Mouse (Mus musculus): Measurements from ENCODE around the gene Col9a1. TPM values are rescaled to one million over a fixed set of nuclear protein-coding genes. Genes with fewer than 3 reads are reported as not detected.
A peak's percentile ranks its signal among the peaks of the same experiment; 100 is the strongest.

Col9a1 gene
- polyA plus RNA-seq, 1 experiment from 2014 or later, result 1.8 TPM

- no peak overlapping the region for H3K4me3 ChIP-seq (ENCODE audit: low read depth, low read length)
- H3K4me1 ChIP-seq (ENCODE audit: control insufficient read depth, insufficient read depth, low read length), result no peaks in the 10 kb centered on the region
- H3K27me3 ChIP-seq (ENCODE audit: control insufficient read depth, insufficient read depth, low read depth, low read length), result no peaks in the 10 kb centered on the region
- WGBS, result 3% methylated on average over 4 of the region's 4 CpGs
- peak; percentile 78; the same call in 1 of the 2 replicates for ATAC-seq
- no peak overlapping the region for H3K9ac ChIP-seq (ENCODE audit: low read depth, low read length)
- H3K9me3 ChIP-seq (replicated peaks; ENCODE audit: control insufficient read depth, low read length, poor library complexity, severe bottlenecking), result no peaks in the 10 kb centered on the region
- no peak overlapping the region for H3K27ac ChIP-seq (ENCODE audit: low read length)
- H3K4me2 ChIP-seq (ENCODE audit: low read length), result no peak overlapping the region
- H3K36me3 ChIP-seq (ENCODE audit: control insufficient read depth, insufficient read depth, low read length), result no peaks in the 10 kb centered on the region
Measured at GRCm38 (mm10) chr1:24171205-24171866, 6.1 kb upstream of the Col9a1 start.

DNA sequence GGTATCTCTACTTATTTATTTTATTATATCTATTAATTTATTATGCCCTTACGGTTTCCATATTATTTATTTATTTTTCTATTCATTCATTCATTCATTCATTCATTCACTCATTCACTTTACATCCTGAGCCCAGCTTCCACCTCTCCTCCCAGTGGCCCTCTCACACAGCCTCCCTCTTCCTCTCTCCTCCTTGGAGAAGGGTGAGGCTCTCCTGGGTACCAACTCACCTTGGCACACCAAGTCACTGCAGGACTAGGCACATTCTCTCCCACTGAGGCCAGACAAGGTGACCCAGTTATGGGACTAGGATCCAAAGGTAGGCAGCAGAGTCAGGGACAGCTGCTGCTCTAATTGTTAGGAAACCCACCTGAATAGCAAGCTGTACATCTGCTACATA lies 5.5 kb upstream of the Col9a1 start:
- Histone ChIP-seq H3K4me3 (ENCODE audit: low read depth, low read length) (no peak overlapping the region), H3K9ac (ENCODE audit: low read depth, low read length) (no peak overlapping the region), H3K36me3 (ENCODE audit: control insufficient read depth, insufficient read depth, low read length) (no peaks in the 10 kb centered on the region), H3K4me2 (ENCODE audit: low read length) (no peak overlapping the region), H3K4me1 (ENCODE audit: control insufficient read depth, insufficient read depth, low read length) (no peaks in the 10 kb centered on the region), H3K27ac (ENCODE audit: low read length) (no peak overlapping the region), H3K9me3 (replicated peaks; ENCODE audit: control insufficient read depth, low read length, poor library complexity, severe bottlenecking) (no peaks in the 10 kb centered on the region), H3K27me3 (ENCODE audit: control insufficient read depth, insufficient read depth, low read depth, low read length) (no peaks in the 10 kb centered on the region)
- 42% methylated on average over 1 of the region's 1 CpGs for WGBS
- ATAC-seq, result peak; percentile 50; the same call in 1 of the 2 replicates

GRCm38 (mm10) chr1:24172656-24173055 lies 4.8 kb upstream of the Col9a1 start:
- 44% methylated on average over 3 of the region's 3 CpGs for WGBS
- no peak overlapping the region for H3K9ac ChIP-seq (ENCODE audit: low read depth, low read length)
- H3K9me3 ChIP-seq (replicated peaks; ENCODE audit: control insufficient read depth, low read length, poor library complexity, severe bottlenecking), result no peaks in the 10 kb centered on the region
- ATAC-seq, result no peak
- no peak overlapping the region for H3K27ac ChIP-seq (ENCODE audit: low read length)
- H3K4me1 ChIP-seq (ENCODE audit: control insufficient read depth, insufficient read depth, low read length), result no peaks in the 10 kb centered on the region
- H3K4me3 ChIP-seq (ENCODE audit: low read depth, low read length), result no peak overlapping the region
- no peaks in the 10 kb centered on the region for H3K27me3 ChIP-seq (ENCODE audit: control insufficient read depth, insufficient read depth, low read depth, low read length)
- H3K36me3 ChIP-seq (ENCODE audit: control insufficient read depth, insufficient read depth, low read length), result no peaks in the 10 kb centered on the region
- no peak overlapping the region for H3K4me2 ChIP-seq (ENCODE audit: low read length)

- no peaks in the 10 kb centered on the region for H3K36me3 ChIP-seq (ENCODE audit: control insufficient read depth, insufficient read depth, low read length)
- H3K9me3 ChIP-seq (replicated peaks; ENCODE audit: control insufficient read depth, low read length, poor library complexity, severe bottlenecking), result no peaks in the 10 kb centered on the region
- H3K27me3 ChIP-seq (ENCODE audit: control insufficient read depth, insufficient read depth, low read depth, low read length), result no peaks in the 10 kb centered on the region
- WGBS, result 67% methylated on average over 3 of the region's 3 CpGs
- no peak overlapping the region for H3K9ac ChIP-seq (ENCODE audit: low read depth, low read length)
- H3K4me3 ChIP-seq (ENCODE audit: low read depth, low read length), result no peak overlapping the region
- no peak overlapping the region for H3K27ac ChIP-seq (ENCODE audit: low read length)
- H3K4me2 ChIP-seq (ENCODE audit: low read length), result no peak overlapping the region
- no peak for ATAC-seq
- H3K4me1 ChIP-seq (ENCODE audit: control insufficient read depth, insufficient read depth, low read length), result no peaks in the 10 kb centered on the region
Measured at GRCm38 (mm10) chr1:24175761-24176160, 1.6 kb upstream of the Col9a1 start.

DNA sequence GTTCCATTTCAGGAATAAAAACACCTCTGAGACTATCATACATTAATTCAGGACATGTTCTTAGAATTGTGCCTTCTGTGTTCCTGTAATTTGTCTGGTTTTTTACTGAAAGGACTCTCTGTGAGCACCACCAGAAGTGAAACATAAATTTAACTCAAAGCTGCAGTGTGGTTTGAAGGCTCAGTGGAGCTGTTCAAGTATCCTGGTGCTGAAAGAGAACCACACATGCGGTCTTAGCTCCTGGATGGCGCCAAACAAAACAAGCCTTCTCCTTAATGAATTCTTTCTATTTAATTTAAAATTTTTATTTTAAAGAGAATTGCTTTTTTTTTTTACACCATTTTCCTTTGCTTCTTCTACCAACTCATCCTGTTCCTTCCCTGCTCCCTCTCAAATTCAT lies 2.4 kb downstream of the Col9a1 start:
- no peak overlapping the region for H3K9ac ChIP-seq (ENCODE audit: low read depth, low read length)
- H3K4me2 ChIP-seq (ENCODE audit: low read length), result no peak overlapping the region
- H3K27me3 ChIP-seq (ENCODE audit: control insufficient read depth, insufficient read depth, low read depth, low read length), result no peaks in the 10 kb centered on the region
- 84% methylated on average over 2 of the region's 2 CpGs for WGBS
- no peaks in the 10 kb centered on the region for H3K9me3 ChIP-seq (replicated peaks; ENCODE audit: control insufficient read depth, low read length, poor library complexity, severe bottlenecking)
- H3K4me1 ChIP-seq (ENCODE audit: control insufficient read depth, insufficient read depth, low read length), result no peaks in the 10 kb centered on the region
- no peak overlapping the region for H3K27ac ChIP-seq (ENCODE audit: low read length)
- no peaks in the 10 kb centered on the region for H3K36me3 ChIP-seq (ENCODE audit: control insufficient read depth, insufficient read depth, low read length)
- ATAC-seq, result no peak
- H3K4me3 ChIP-seq (ENCODE audit: low read depth, low read length), result no peak overlapping the region

GRCm38 (mm10) chr1:24184981-24185380 lies 7.6 kb downstream of the Col9a1 start:
- WGBS, result 74% methylated on average over 11 of the region's 11 CpGs
- no peak overlapping the region for H3K9ac ChIP-seq (ENCODE audit: low read depth, low read length)
- H3K4me2 ChIP-seq (ENCODE audit: low read length), result no peak overlapping the region
- no peaks in the 10 kb centered on the region for H3K27me3 ChIP-seq (ENCODE audit: control insufficient read depth, insufficient read depth, low read depth, low read length)
- H3K27ac ChIP-seq (ENCODE audit: low read length), result no peak overlapping the region
- no peak overlapping the region for H3K4me3 ChIP-seq (ENCODE audit: low read depth, low read length)
- no peaks in the 10 kb centered on the region for H3K36me3 ChIP-seq (ENCODE audit: control insufficient read depth, insufficient read depth, low read length)
- no peaks in the 10 kb centered on the region for H3K9me3 ChIP-seq (replicated peaks; ENCODE audit: control insufficient read depth, low read length, poor library complexity, severe bottlenecking)
- no peak for ATAC-seq
- no peaks in the 10 kb centered on the region for H3K4me1 ChIP-seq (ENCODE audit: control insufficient read depth, insufficient read depth, low read length)

DNA sequence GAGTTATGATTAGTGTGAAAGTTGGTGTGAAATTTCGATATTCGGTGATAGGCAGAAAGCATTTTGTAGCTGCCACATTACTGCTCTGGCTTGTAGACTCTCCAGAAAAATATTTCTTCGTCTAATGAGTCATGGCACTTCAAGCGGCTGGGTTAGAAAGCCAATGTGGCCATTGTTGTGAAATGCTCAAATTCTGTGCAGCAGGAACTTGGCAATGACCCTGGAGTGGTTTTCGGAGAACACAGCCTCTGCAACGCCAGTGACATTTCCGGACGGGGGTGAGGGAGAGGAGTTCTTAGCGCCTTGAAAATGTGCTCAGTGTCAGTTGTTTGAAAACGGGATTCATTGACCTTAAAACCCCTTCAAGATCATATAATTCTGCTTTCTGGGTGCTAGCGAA lies 9.6 kb downstream of the Col9a1 start:
- H3K4me2 ChIP-seq (ENCODE audit: low read length), result no peak overlapping the region
- ATAC-seq, result no peak
- H3K36me3 ChIP-seq (ENCODE audit: control insufficient read depth, insufficient read depth, low read length), result no peaks in the 10 kb centered on the region
- H3K4me1 ChIP-seq (ENCODE audit: control insufficient read depth, insufficient read depth, low read length), result no peaks in the 10 kb centered on the region
- H3K9me3 ChIP-seq (replicated peaks; ENCODE audit: control insufficient read depth, low read length, poor library complexity, severe bottlenecking), result no peaks in the 10 kb centered on the region
- 83% methylated on average over 11 of the region's 11 CpGs for WGBS
- H3K9ac ChIP-seq (ENCODE audit: low read depth, low read length), result no peak overlapping the region
- H3K27me3 ChIP-seq (ENCODE audit: control insufficient read depth, insufficient read depth, low read depth, low read length), result no peaks in the 10 kb centered on the region
- H3K27ac ChIP-seq (ENCODE audit: low read length), result no peak overlapping the region
- H3K4me3 ChIP-seq (ENCODE audit: low read depth, low read length), result no peak overlapping the region

DNA sequence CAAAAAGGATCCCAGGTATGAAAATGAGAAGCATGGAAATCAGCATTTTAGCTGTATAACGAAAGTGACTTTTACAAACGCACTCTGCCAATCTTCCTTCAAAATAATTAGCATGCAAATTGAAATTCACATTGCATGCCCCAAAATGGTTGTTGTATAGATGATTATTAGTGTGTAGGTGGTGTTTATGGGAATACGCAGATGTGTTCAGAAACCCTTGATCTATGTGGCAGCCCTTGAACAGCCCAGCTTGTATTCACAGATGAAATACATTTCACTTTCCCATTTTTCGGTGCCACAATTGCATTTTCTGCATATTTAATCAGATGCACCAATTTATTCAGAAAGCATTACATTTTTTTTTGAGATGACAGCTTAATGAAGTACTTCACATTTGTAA lies 14.3 kb downstream of the Col9a1 start:
- 75% methylated on average over 4 of the region's 4 CpGs for WGBS
- no peaks in the 10 kb centered on the region for H3K27me3 ChIP-seq (ENCODE audit: control insufficient read depth, insufficient read depth, low read depth, low read length)
- no peak for ATAC-seq
- H3K9ac ChIP-seq (ENCODE audit: low read depth, low read length), result no peak overlapping the region
- H3K36me3 ChIP-seq (ENCODE audit: control insufficient read depth, insufficient read depth, low read length), result no peaks in the 10 kb centered on the region
- no peak overlapping the region for H3K4me2 ChIP-seq (ENCODE audit: low read length)
- H3K4me1 ChIP-seq (ENCODE audit: control insufficient read depth, insufficient read depth, low read length), result no peaks in the 10 kb centered on the region
- no peak overlapping the region for H3K27ac ChIP-seq (ENCODE audit: low read length)
- H3K9me3 ChIP-seq (replicated peaks; ENCODE audit: control insufficient read depth, low read length, poor library complexity, severe bottlenecking), result no peaks in the 10 kb centered on the region
- H3K4me3 ChIP-seq (ENCODE audit: low read depth, low read length), result no peak overlapping the region

GRCm38 (mm10) chr1:24194111-24194510 lies 16.7 kb downstream of the Col9a1 start:
- no peaks in the 10 kb centered on the region for H3K36me3 ChIP-seq (ENCODE audit: control insufficient read depth, insufficient read depth, low read length)
- no peak overlapping the region for H3K9ac ChIP-seq (ENCODE audit: low read depth, low read length)
- H3K27me3 ChIP-seq (ENCODE audit: control insufficient read depth, insufficient read depth, low read depth, low read length), result no peaks in the 10 kb centered on the region
- no peak overlapping the region for H3K4me2 ChIP-seq (ENCODE audit: low read length)
- 68% methylated on average over 4 of the region's 4 CpGs for WGBS
- H3K4me3 ChIP-seq (ENCODE audit: low read depth, low read length), result no peak overlapping the region
- no peak overlapping the region for H3K27ac ChIP-seq (ENCODE audit: low read length)
- H3K9me3 ChIP-seq (replicated peaks; ENCODE audit: control insufficient read depth, low read length, poor library complexity, severe bottlenecking), result no peaks in the 10 kb centered on the region
- H3K4me1 ChIP-seq (ENCODE audit: control insufficient read depth, insufficient read depth, low read length), result no peaks in the 10 kb centered on the region
- no peak for ATAC-seq

All from midbrain, embryonic 16.5 days (tissue).